Mouse (Mus musculus): ENCODE data around the gene Plekho2.

Plekho2 gene

GRCm38 (mm10) chr9:65552711-65553110, 27.1 kb downstream of the Plekho2 start:
- DNase-seq (ENCODE audit: low spot score) = no peak

- DNase-seq (ENCODE audit: low spot score) = no peak
Observed at GRCm38 (mm10) chr9:65552141-65552540, 27.7 kb downstream of the Plekho2 start.

- DNase-seq (ENCODE audit: low spot score) = peak; percentile 58
Observed at GRCm38 (mm10) chr9:65551035-65551434, 28.8 kb downstream of the Plekho2 start.

- DNase-seq (ENCODE audit: low spot score) = no peak
Observed at GRCm38 (mm10) chr9:65550079-65550831, 29.6 kb downstream of the Plekho2 start.

GRCm38 (mm10) chr9:65549643-65550042, 30.2 kb downstream of the Plekho2 start:
- DNase-seq (ENCODE audit: low spot score) = no peak

- DNase-seq (ENCODE audit: low spot score) = no peak
Observed at GRCm38 (mm10) chr9:65549139-65549538, 30.7 kb downstream of the Plekho2 start.

GRCm38 (mm10) chr9:65548311-65548710, 31.5 kb downstream of the Plekho2 start:
- no peak for DNase-seq (ENCODE audit: low spot score)

- DNase-seq (ENCODE audit: low spot score) = no peak
Observed at GRCm38 (mm10) chr9:65547844-65548243, 32.0 kb downstream of the Plekho2 start.

- DNase-seq (ENCODE audit: low spot score) = no peak
Observed at GRCm38 (mm10) chr9:65547111-65547510, 32.7 kb downstream of the Plekho2 start.

GRCm38 (mm10) chr9:65546413-65546695, 33.5 kb downstream of the Plekho2 start:
- DNase-seq (ENCODE audit: low spot score) = no peak

- DNase-seq (ENCODE audit: low spot score) = no peak
Observed at GRCm38 (mm10) chr9:65545635-65546412, 34.0 kb downstream of the Plekho2 start.

- no peak for DNase-seq (ENCODE audit: low spot score)
Observed at GRCm38 (mm10) chr9:65542111-65542524, 37.7 kb downstream of the Plekho2 start.

- DNase-seq (ENCODE audit: low spot score) = peak; percentile 50
Observed at GRCm38 (mm10) chr9:65541126-65542068, 38.4 kb downstream of the Plekho2 start.

GRCm38 (mm10) chr9:65539697-65540096, 40.1 kb downstream of the Plekho2 start:
- DNase-seq (ENCODE audit: low spot score) = no peak

- no peak for DNase-seq (ENCODE audit: low spot score)
Observed at GRCm38 (mm10) chr9:65537901-65538630, 41.8 kb downstream of the Plekho2 start.

GRCm38 (mm10) chr9:65536491-65536890, 43.3 kb downstream of the Plekho2 start:
- DNase-seq (ENCODE audit: low spot score) = no peak

- no peak for DNase-seq (ENCODE audit: low spot score)
Observed at GRCm38 (mm10) chr9:65535789-65536469, 43.9 kb downstream of the Plekho2 start.

GRCm38 (mm10) chr9:65535191-65535722, 44.6 kb downstream of the Plekho2 start:
- DNase-seq (ENCODE audit: low spot score) = no peak

GRCm38 (mm10) chr9:65534111-65534510, 45.7 kb downstream of the Plekho2 start:
- no peak for DNase-seq (ENCODE audit: low spot score)

GRCm38 (mm10) chr9:65532986-65533385, 46.9 kb downstream of the Plekho2 start:
- DNase-seq (ENCODE audit: low spot score) = no peak

GRCm38 (mm10) chr9:65531283-65531682, 48.6 kb downstream of the Plekho2 start:
- DNase-seq (ENCODE audit: low spot score) = no peak
